Mouse (Mus musculus): ENCODE measurements at regions not wholly inside any gene's neighbourhood (a gene's known extent, or its start where the extent isn't known, plus 50 kb on each side); places are given as distances from the start of the nearest gene placed in this dataset.

DNA sequence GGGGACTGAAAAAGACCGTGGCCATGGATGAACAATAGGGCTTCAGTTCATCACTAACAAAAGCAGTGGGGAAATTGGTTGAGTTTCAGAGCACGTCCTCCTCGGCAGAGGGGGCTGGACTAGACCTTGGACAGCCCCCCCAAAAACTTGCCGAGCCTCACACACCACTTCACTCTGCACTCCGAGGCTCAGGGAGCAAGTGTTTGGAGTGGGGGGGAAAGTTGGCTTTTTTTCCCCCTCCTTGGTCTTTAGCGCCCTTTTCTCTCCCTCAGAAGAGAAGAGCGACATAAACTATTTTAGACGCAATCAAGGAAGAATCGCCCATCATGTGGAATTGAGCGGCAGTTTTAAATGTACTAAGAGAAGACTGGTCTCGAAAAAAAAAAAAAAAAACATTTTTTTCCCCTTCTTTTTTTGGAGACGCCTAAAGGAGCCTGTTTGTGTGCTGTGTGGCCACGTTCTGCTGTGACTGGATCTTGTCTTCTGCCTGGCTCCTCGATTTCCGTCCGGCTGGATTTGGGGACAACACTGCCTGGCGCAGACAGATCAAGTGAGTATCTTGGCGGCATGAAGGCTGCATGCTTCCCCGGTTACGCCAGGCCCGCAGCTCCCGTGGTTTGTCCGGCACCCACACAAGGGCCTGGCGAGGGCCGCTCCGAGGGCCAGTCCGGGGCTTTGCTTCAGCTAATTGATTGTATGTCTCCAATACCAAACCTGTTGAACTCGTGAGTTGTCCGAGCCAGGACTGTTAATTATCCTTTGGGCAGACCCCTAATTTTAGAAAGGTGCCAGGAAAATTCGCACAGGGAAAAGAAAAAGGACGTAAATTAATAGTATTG, 228.7 kb downstream of the Mef2c start:
- no peaks in the 10 kb centered on the region for H3K4me1 ChIP-seq (ENCODE audit: insufficient read depth, low read length)
- H3K27me3 ChIP-seq (ENCODE audit: insufficient read depth, low read length): no peaks in the 10 kb centered on the region
- no peaks in the 10 kb centered on the region for H3K36me3 ChIP-seq (ENCODE audit: insufficient read depth, low read length)
- H3K27ac ChIP-seq (ENCODE audit: low read depth, low read length): peak overlapping the region; percentile 100
- DNase-seq (ENCODE audit: low spot score) (peak; percentile 93), ATAC-seq (ENCODE audit: low FRiP score) (peak; percentile 53)
- peak overlapping the region; percentile 100 for H3K9ac ChIP-seq (replicated peaks; ENCODE audit: low read length, poor library complexity, severe bottlenecking)
- peak overlapping the region; percentile 78 for H3K4me3 ChIP-seq (ENCODE audit: low read depth, low read length)
- TF ChIP-seq CTCF (IDR thresholded peaks at IDR 0.05): no peak
- H3K9me3 ChIP-seq (ENCODE audit: low read length): no peaks in the 10 kb centered on the region
- peak overlapping the region; percentile 79 for H3K4me2 ChIP-seq (ENCODE audit: low read depth, low read length, poor library complexity, severe bottlenecking)
- 2% methylated on average over 30 of the region's 31 CpGs for WGBS

DNA sequence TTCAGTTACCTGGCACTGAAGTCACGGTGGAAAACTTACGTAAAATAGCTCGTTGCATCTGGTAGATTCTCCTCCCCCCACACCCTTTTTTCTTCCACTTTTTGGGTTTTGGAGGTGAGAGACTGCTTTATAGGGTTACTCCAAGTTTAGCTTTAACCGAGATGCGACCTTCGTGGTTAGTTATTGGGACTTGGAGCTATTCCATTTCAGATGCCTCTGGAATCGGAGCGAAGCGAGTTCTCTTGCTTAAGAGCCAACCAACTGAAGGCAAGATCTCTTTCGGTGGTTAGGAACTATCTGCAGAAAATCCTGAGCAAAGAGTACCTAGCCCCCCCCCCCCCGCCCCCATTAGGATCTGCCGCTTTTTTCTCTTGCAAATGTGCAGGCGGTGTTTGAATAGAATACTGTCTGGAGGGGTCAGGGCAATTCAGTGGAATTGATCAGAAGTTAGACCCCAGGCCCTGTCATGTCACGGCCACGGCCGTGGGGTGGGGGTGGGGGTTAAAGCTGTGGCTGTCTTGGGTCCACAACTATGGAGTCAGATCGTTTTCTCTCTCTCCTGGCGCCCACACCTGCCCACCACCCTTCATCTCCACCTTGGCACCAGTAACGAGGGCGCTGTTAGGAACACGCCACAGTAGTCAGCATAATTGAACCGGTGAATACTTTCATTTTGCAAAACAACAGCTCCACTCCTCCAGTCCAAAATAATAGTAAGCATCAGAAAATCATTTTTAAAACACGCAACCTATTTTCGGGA, 229.6 kb downstream of the Mef2c start:
- TF ChIP-seq CTCF (IDR thresholded peaks at IDR 0.05): no peak
- WGBS: under 1% methylated on average over 24 of the region's 24 CpGs
- H3K27ac ChIP-seq (ENCODE audit: low read depth, low read length): peak overlapping the region; percentile 100
- peak overlapping the region; percentile 100 for H3K9ac ChIP-seq (replicated peaks; ENCODE audit: low read length, poor library complexity, severe bottlenecking)
- peak overlapping the region; percentile 78 for H3K4me3 ChIP-seq (ENCODE audit: low read depth, low read length)
- H3K36me3 ChIP-seq (ENCODE audit: insufficient read depth, low read length): peaks cover 8% of the 10 kb centered on the region; the same call in 1 of the 2 replicates
- peak overlapping the region; percentile 79 for H3K4me2 ChIP-seq (ENCODE audit: low read depth, low read length, poor library complexity, severe bottlenecking)
- no peaks in the 10 kb centered on the region for H3K4me1 ChIP-seq (ENCODE audit: insufficient read depth, low read length)
- no peaks in the 10 kb centered on the region for H3K9me3 ChIP-seq (ENCODE audit: low read length)
- peak; percentile 59 for DNase-seq (ENCODE audit: low spot score)
- no peak for ATAC-seq (ENCODE audit: low FRiP score)
- no peaks in the 10 kb centered on the region for H3K27me3 ChIP-seq (ENCODE audit: insufficient read depth, low read length)

DNA sequence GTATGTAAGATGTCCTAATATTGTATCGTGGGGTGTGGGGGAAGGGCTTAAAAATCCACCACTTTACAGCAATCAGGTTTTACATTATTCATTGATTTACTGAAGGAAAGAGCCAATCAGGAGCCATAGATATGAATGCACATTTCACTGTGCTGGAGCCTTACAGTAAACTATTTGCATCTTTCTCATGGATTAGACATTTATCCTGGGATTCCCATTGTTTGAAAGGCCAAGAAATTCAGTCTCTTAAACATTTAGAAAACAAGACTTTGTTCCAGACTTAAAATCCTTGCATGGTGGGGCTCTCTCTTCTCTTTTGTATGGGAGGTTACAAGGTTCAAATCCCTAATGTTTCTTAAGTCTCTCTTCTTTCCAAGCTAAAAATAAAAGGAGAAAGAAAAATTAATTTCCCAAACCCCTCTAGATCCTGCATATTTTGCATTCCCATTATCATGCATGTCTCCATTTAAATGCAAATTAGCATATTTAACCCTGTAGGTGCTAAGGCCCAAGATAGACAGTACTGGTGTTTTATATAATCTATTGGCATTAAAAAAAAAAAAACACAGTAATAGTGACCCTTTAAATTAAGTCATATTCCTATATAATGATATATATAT, 230.3 kb downstream of the Mef2c start:
- ATAC-seq (ENCODE audit: low FRiP score) (no peak), DNase-seq (ENCODE audit: low spot score) (peak; percentile 67)
- H3K4me2 ChIP-seq (ENCODE audit: low read depth, low read length, poor library complexity, severe bottlenecking): peak overlapping the region; percentile 79
- H3K27me3 ChIP-seq (ENCODE audit: insufficient read depth, low read length): no peaks in the 10 kb centered on the region
- no peak for TF ChIP-seq CTCF (IDR thresholded peaks at IDR 0.05)
- peaks cover 10% of the 10 kb centered on the region; the same call in 1 of the 2 replicates for H3K36me3 ChIP-seq (ENCODE audit: insufficient read depth, low read length)
- H3K9ac ChIP-seq (replicated peaks; ENCODE audit: low read length, poor library complexity, severe bottlenecking): peak overlapping the region; percentile 100
- no peaks in the 10 kb centered on the region for H3K4me1 ChIP-seq (ENCODE audit: insufficient read depth, low read length)
- WGBS: 2% methylated on average over 1 of the region's 1 CpGs
- peak overlapping the region; percentile 100 for H3K27ac ChIP-seq (ENCODE audit: low read depth, low read length)
- peak overlapping the region; percentile 78 for H3K4me3 ChIP-seq (ENCODE audit: low read depth, low read length)
- no peaks in the 10 kb centered on the region for H3K9me3 ChIP-seq (ENCODE audit: low read length)

- Histone ChIP-seq H3K36me3 (ENCODE audit: insufficient read depth, low read length) (peaks cover 10% of the 10 kb centered on the region; the same call in 1 of the 2 replicates), H3K27ac (ENCODE audit: low read depth, low read length) (peak overlapping the region; percentile 19; the same call in 1 of the 2 replicates), H3K4me1 (ENCODE audit: insufficient read depth, low read length) (no peaks in the 10 kb centered on the region), H3K9me3 (ENCODE audit: low read length) (no peaks in the 10 kb centered on the region), H3K9ac (replicated peaks; ENCODE audit: low read length, poor library complexity, severe bottlenecking) (peak overlapping the region; percentile 46), H3K4me2 (ENCODE audit: low read depth, low read length, poor library complexity, severe bottlenecking) (peak overlapping the region; percentile 82), H3K4me3 (ENCODE audit: low read depth, low read length) (peak overlapping the region; percentile 78), H3K27me3 (ENCODE audit: insufficient read depth, low read length) (no peaks in the 10 kb centered on the region)
- TF ChIP-seq CTCF (IDR thresholded peaks at IDR 0.05): no peak
- no peak for DNase-seq (ENCODE audit: low spot score)
- 6% methylated on average over 1 of the region's 1 CpGs for WGBS
- no peak for ATAC-seq (ENCODE audit: low FRiP score)
Measured at GRCm38 (mm10) chr13:83734656-83735055, 230.8 kb downstream of the Mef2c start.

DNA sequence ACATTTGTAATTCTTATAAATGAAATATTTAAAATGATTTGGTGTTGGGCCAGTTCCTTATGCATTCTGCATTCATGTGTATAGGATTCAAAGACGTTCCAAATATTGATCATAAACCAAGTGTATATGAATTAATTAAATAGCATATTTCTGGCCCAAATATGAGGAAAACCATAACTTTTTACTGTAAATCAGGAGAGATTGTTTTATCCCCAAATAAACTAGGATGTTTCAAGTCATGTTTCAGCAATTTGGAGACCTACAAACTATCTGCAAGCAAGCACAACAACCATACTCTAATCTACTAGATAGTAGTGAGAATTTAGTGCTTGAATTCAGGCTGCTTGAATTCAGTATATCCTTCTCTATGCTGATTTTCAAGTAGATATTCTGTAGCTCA, 231.3 kb downstream of the Mef2c start:
- 11% methylated on average over 1 of the region's 1 CpGs for WGBS
- no peak for ATAC-seq (ENCODE audit: low FRiP score)
- TF ChIP-seq CTCF (IDR thresholded peaks at IDR 0.05): no peak
- no peak for DNase-seq (ENCODE audit: low spot score)
- H3K36me3 ChIP-seq (ENCODE audit: insufficient read depth, low read length): peaks cover 10% of the 10 kb centered on the region; the same call in 1 of the 2 replicates
- H3K27me3 ChIP-seq (ENCODE audit: insufficient read depth, low read length): no peaks in the 10 kb centered on the region
- H3K4me2 ChIP-seq (ENCODE audit: low read depth, low read length, poor library complexity, severe bottlenecking): peak overlapping the region; percentile 82
- H3K27ac ChIP-seq (ENCODE audit: low read depth, low read length): peak overlapping the region; percentile 72
- H3K4me1 ChIP-seq (ENCODE audit: insufficient read depth, low read length): no peaks in the 10 kb centered on the region
- peak overlapping the region; percentile 78 for H3K4me3 ChIP-seq (ENCODE audit: low read depth, low read length)
- no peaks in the 10 kb centered on the region for H3K9me3 ChIP-seq (ENCODE audit: low read length)
- peak overlapping the region; percentile 62 for H3K9ac ChIP-seq (replicated peaks; ENCODE audit: low read length, poor library complexity, severe bottlenecking)
